Mouse (Mus musculus): Measurements from ENCODE around the gene Ppp1r15a.

Ppp1r15a gene

GRCm38 (mm10) chr7:45560241-45560640 lies 34.2 kb upstream of the Ppp1r15a start:
- no peak for TF ChIP-seq GATA4 (IDR thresholded peaks at IDR 0.05; ENCODE audit: insufficient replicate concordance, low read length)

GRCm38 (mm10) chr7:45558907-45559306 lies 32.8 kb upstream of the Ppp1r15a start:
- no peak for TF ChIP-seq GATA4 (IDR thresholded peaks at IDR 0.05; ENCODE audit: insufficient replicate concordance, low read length)

- TF ChIP-seq GATA4 (IDR thresholded peaks at IDR 0.05; ENCODE audit: insufficient replicate concordance, low read length), result no peak
These were observed 29.7 kb upstream of the Ppp1r15a start for GRCm38 (mm10) chr7:45555787-45556186.

GRCm38 (mm10) chr7:45554744-45555143 lies 28.7 kb upstream of the Ppp1r15a start, which contains the start of gene Hsd17b14:
Gene Hsd17b14, plus strand, starts transcription at chr7:45554893.
- TF ChIP-seq GATA4 (IDR thresholded peaks at IDR 0.05; ENCODE audit: insufficient replicate concordance, low read length), result no peak

GRCm38 (mm10) chr7:45553990-45554389 lies 27.9 kb upstream of the Ppp1r15a start:
- no peak for TF ChIP-seq GATA4 (IDR thresholded peaks at IDR 0.05; ENCODE audit: insufficient replicate concordance, low read length)

GRCm38 (mm10) chr7:45553519-45553918 lies 27.5 kb upstream of the Ppp1r15a start:
- no peak for TF ChIP-seq GATA4 (IDR thresholded peaks at IDR 0.05; ENCODE audit: insufficient replicate concordance, low read length)

GRCm38 (mm10) chr7:45551512-45551883 lies 25.4 kb upstream of the Ppp1r15a start:
- TF ChIP-seq GATA4 (IDR thresholded peaks at IDR 0.05; ENCODE audit: insufficient replicate concordance, low read length), result no peak

GRCm38 (mm10) chr7:45550821-45551511 lies 24.9 kb upstream of the Ppp1r15a start:
- no peak for TF ChIP-seq GATA4 (IDR thresholded peaks at IDR 0.05; ENCODE audit: insufficient replicate concordance, low read length)

GRCm38 (mm10) chr7:45549641-45550436 lies 23.8 kb upstream of the Ppp1r15a start:
- TF ChIP-seq GATA4 (IDR thresholded peaks at IDR 0.05; ENCODE audit: insufficient replicate concordance, low read length), result no peak

GRCm38 (mm10) chr7:45544525-45544924 lies 18.5 kb upstream of the Ppp1r15a start:
- no peak for TF ChIP-seq GATA4 (IDR thresholded peaks at IDR 0.05; ENCODE audit: insufficient replicate concordance, low read length)

- no peak for TF ChIP-seq GATA4 (IDR thresholded peaks at IDR 0.05; ENCODE audit: insufficient replicate concordance, low read length)
These were observed 14.1 kb upstream of the Ppp1r15a start for GRCm38 (mm10) chr7:45540213-45540612.

- no peak for TF ChIP-seq GATA4 (IDR thresholded peaks at IDR 0.05; ENCODE audit: insufficient replicate concordance, low read length)
These were observed 13.0 kb upstream of the Ppp1r15a start for GRCm38 (mm10) chr7:45539095-45539494.

- TF ChIP-seq GATA4 (IDR thresholded peaks at IDR 0.05; ENCODE audit: insufficient replicate concordance, low read length), result no peak
These were observed 12.3 kb upstream of the Ppp1r15a start for GRCm38 (mm10) chr7:45538163-45539041.

- TF ChIP-seq GATA4 (IDR thresholded peaks at IDR 0.05; ENCODE audit: insufficient replicate concordance, low read length), result no peak
These were observed 11.5 kb upstream of the Ppp1r15a start for GRCm38 (mm10) chr7:45537602-45538001.

GRCm38 (mm10) chr7:45535676-45536075 lies 9.6 kb upstream of the Ppp1r15a start:
- no peak for TF ChIP-seq GATA4 (IDR thresholded peaks at IDR 0.05; ENCODE audit: insufficient replicate concordance, low read length)
